Mouse (Mus musculus) liver, embryonic 12.5 days (tissue): ENCODE measurements around the gene Spg11. TPM values are rescaled to one million over a fixed set of nuclear protein-coding genes. Genes with fewer than 3 reads are reported as not detected.
"Not testable (repeated sequence)": the region's sequence is repeated elsewhere in the genome, so short reads cannot be mapped to it uniquely, and the experiment has no call there.

Source experiments
- ATAC-seq: fragments of 200-750 bp; cut with Nextera tagmentation; 2 replicates; pipeline ENCODE4 v1.8.0; 2017; ENCODE audit warnings: moderate number of reproducible peaks, mild to moderate bottlenecking, moderate library complexity
- H3K27ac ChIP-seq: fragments of 300-500 bp; sonication (generic); 2 replicates; pipeline ENCODE4 v1.5.1; 2016; ENCODE audit warnings: mild to moderate bottlenecking
- H3K27me3 ChIP-seq: fragments of 300-500 bp; sonication (generic); replicated peaks from 2 replicates; pipeline ENCODE4 v1.6.1; 2016; ENCODE audit warnings: mild to moderate bottlenecking, moderate library complexity
- H3K36me3 ChIP-seq: fragments of 300-500 bp; sonication (generic); 2 replicates; pipeline ENCODE4 v1.6.1; 2016; ENCODE audit warnings: mild to moderate bottlenecking, moderate library complexity
- H3K4me1 ChIP-seq: fragments of 300-500 bp; sonication (generic); 2 replicates; pipeline ENCODE4 v1.6.1; 2016
- H3K4me2 ChIP-seq: fragments of 300-500 bp; sonication (generic); 2 replicates; pipeline ENCODE4 v1.6.1; 2016; ENCODE audit warnings: mild to moderate bottlenecking, moderate library complexity
- H3K4me3 ChIP-seq: fragments of 300-500 bp; sonication (generic); 2 replicates; pipeline ENCODE4 v1.5.1; 2016; ENCODE audit warnings: mild to moderate bottlenecking, moderate library complexity
- H3K9ac ChIP-seq: fragments of 300-500 bp; sonication (generic); 2 replicates; pipeline ENCODE4 v1.6.1; 2016; ENCODE audit warnings: mild to moderate bottlenecking, moderate library complexity
- H3K9me3 ChIP-seq: fragments of 300-500 bp; sonication (generic); replicated peaks from 2 replicates; pipeline ENCODE4 v1.6.1; 2016; ENCODE audit warnings: mild to moderate bottlenecking, moderate library complexity
- WGBS: fragments of 180-500 bp; shearing (Covaris S2); methylation state at CpG from one replicate; pipeline ENCODE4 v1.1.7; 2016; ENCODE audit not compliant: insufficient replicate concordance; 5-methylcytosine and 5-hydroxymethylcytosine counted together
- polyA plus RNA-seq: library from polyadenylated mRNA; unstranded; fragments of >200 nt; fragmentation: Nextera tagmentation; extraction: Ambion mirVana; gene quantifications from 2 replicates; pipeline ENCODE4 v1.2.1, GENCODE M21; 2016

The Spg11 gene
- polyA plus RNA-seq, 1 experiment from 2014 or later: 5.8 TPM

- H3K36me3 ChIP-seq: peaks cover 94% of the 10 kb centered on the region
- WGBS: 81% methylated on average over 5 of the region's 5 CpGs
- not testable (repeated sequence) for H3K9ac ChIP-seq, H3K4me2 ChIP-seq, H3K27ac ChIP-seq, H3K9me3 ChIP-seq, H3K27me3 ChIP-seq, H3K4me3 ChIP-seq, H3K4me1 ChIP-seq
- ATAC-seq: 0 out of 2 replicates have a peak, but pooled peaks have one; percentile 46
Observed at GRCm38 (mm10) chr2:122097686-122098085, 20.5 kb downstream of the Spg11 start.

- no peak overlapping the region for H3K9ac ChIP-seq
- H3K27ac ChIP-seq: no peak overlapping the region
- H3K4me1 ChIP-seq: no peaks in the 10 kb centered on the region
- ATAC-seq: no peak
- H3K4me2 ChIP-seq: no peak overlapping the region
- no peaks in the 10 kb centered on the region for H3K27me3 ChIP-seq
- H3K4me3 ChIP-seq: no peak overlapping the region
- H3K9me3 ChIP-seq: no peaks in the 10 kb centered on the region
- 87% methylated on average over 4 of the region's 4 CpGs for WGBS
- peaks cover 93% of the 10 kb centered on the region for H3K36me3 ChIP-seq
Observed at GRCm38 (mm10) chr2:122093844-122094243, 24.3 kb downstream of the Spg11 start.

GRCm38 (mm10) chr2:122086446-122086845, 31.7 kb downstream of the Spg11 start:
- Histone ChIP-seq H3K4me3 (no peak overlapping the region), H3K4me1 (no peaks in the 10 kb centered on the region), H3K36me3 (peaks cover 82% of the 10 kb centered on the region), H3K9me3 (no peaks in the 10 kb centered on the region), H3K27me3 (no peaks in the 10 kb centered on the region), H3K27ac (no peak overlapping the region), H3K9ac (no peak overlapping the region), H3K4me2 (no peak overlapping the region)
- ATAC-seq: no peak
- 75% methylated on average over 4 of the region's 4 CpGs for WGBS

GRCm38 (mm10) chr2:122081728-122082456, 36.3 kb downstream of the Spg11 start:
- Histone ChIP-seq H3K4me3 (no peak overlapping the region), H3K9ac (no peak overlapping the region), H3K27me3 (no peaks in the 10 kb centered on the region), H3K9me3 (no peaks in the 10 kb centered on the region), H3K36me3 (peaks cover 73% of the 10 kb centered on the region), H3K27ac (no peak overlapping the region), H3K4me1 (no peaks in the 10 kb centered on the region), H3K4me2 (no peak overlapping the region)
- WGBS: 75% methylated on average over 7 of the region's 7 CpGs
- ATAC-seq: peak; percentile 65

GRCm38 (mm10) chr2:122069922-122070321, 48.3 kb downstream of the Spg11 start:
- no peak overlapping the region for H3K9ac ChIP-seq
- H3K4me1 ChIP-seq: no peaks in the 10 kb centered on the region
- no peak overlapping the region for H3K4me3 ChIP-seq
- no peak for ATAC-seq
- no peak overlapping the region for H3K27ac ChIP-seq
- 29% methylated on average over 5 of the region's 5 CpGs for WGBS
- peaks cover 49% of the 10 kb centered on the region for H3K36me3 ChIP-seq
- H3K27me3 ChIP-seq: no peaks in the 10 kb centered on the region
- no peak overlapping the region for H3K4me2 ChIP-seq
- H3K9me3 ChIP-seq: no peaks in the 10 kb centered on the region

GRCm38 (mm10) chr2:122069144-122069912, 48.9 kb downstream of the Spg11 start:
- Histone ChIP-seq H3K9me3 (no peaks in the 10 kb centered on the region), H3K9ac (no peak overlapping the region), H3K27me3 (no peaks in the 10 kb centered on the region), H3K4me3 (no peak overlapping the region), H3K36me3 (peaks cover 49% of the 10 kb centered on the region), H3K4me2 (no peak overlapping the region), H3K27ac (no peak overlapping the region), H3K4me1 (no peaks in the 10 kb centered on the region)
- ATAC-seq: no peak
- WGBS: 81% methylated on average over 6 of the region's 6 CpGs

GRCm38 (mm10) chr2:122066241-122066640, 51.9 kb downstream of the Spg11 start:
- Histone ChIP-seq H3K27me3 (no peaks in the 10 kb centered on the region), H3K4me3 (no peak overlapping the region), H3K9me3 (no peaks in the 10 kb centered on the region), H3K4me1 (no peaks in the 10 kb centered on the region), H3K4me2 (no peak overlapping the region), H3K27ac (no peak overlapping the region), H3K9ac (no peak overlapping the region), H3K36me3 (peaks cover 62% of the 10 kb centered on the region)
- 78% methylated on average over 8 of the region's 8 CpGs for WGBS
- no peak for ATAC-seq

- Histone ChIP-seq H3K4me2 (no peak overlapping the region), H3K36me3 (peaks cover 65% of the 10 kb centered on the region)
- 45% methylated on average over 14 of the region's 14 CpGs for WGBS
Observed at GRCm38 (mm10) chr2:122065200-122065969, 52.8 kb downstream of the Spg11 start.

GRCm38 (mm10) chr2:122059365-122060115, 58.6 kb downstream of the Spg11 start:
- Histone ChIP-seq H3K27me3 (no peaks in the 10 kb centered on the region), H3K4me2 (no peak overlapping the region), H3K4me1 (no peaks in the 10 kb centered on the region), H3K27ac (no peak overlapping the region), H3K9me3 (no peaks in the 10 kb centered on the region), H3K4me3 (no peak overlapping the region), H3K9ac (no peak overlapping the region), H3K36me3 (peaks cover 73% of the 10 kb centered on the region)
- ATAC-seq: 0 out of 2 replicates have a peak, but pooled peaks have one; percentile 21
- WGBS: 77% methylated on average over 11 of the region's 11 CpGs

More at GRCm38 (mm10) chr2:122065200-122065969, 52.8 kb downstream of the Spg11 start:
- no peaks in the 10 kb centered on the region for H3K9me3 ChIP-seq
- H3K4me1 ChIP-seq: no peaks in the 10 kb centered on the region
- no peak overlapping the region for H3K9ac ChIP-seq
- no peak overlapping the region for H3K4me3 ChIP-seq
- H3K27ac ChIP-seq: no peak overlapping the region
- no peak for ATAC-seq
- H3K27me3 ChIP-seq: no peaks in the 10 kb centered on the region

GRCm38 (mm10) chr2:122043926-122044325, 74.3 kb downstream of the Spg11 start:
- Histone ChIP-seq H3K9ac (no peak overlapping the region), H3K4me2 (no peak overlapping the region), H3K36me3 (peaks cover 88% of the 10 kb centered on the region), H3K4me3 (no peak overlapping the region), H3K9me3 (no peaks in the 10 kb centered on the region), H3K4me1 (peaks cover 4% of the 10 kb centered on the region), H3K27ac (no peak overlapping the region), H3K27me3 (no peaks in the 10 kb centered on the region)
- ATAC-seq: peak; percentile 65

- peak; percentile 82 for ATAC-seq
- Histone ChIP-seq H3K9me3 (no peaks in the 10 kb centered on the region), H3K27me3 (no peaks in the 10 kb centered on the region), H3K27ac (peak overlapping the region; percentile 66), H3K4me1 (peaks cover 59% of the 10 kb centered on the region), H3K4me2 (peak overlapping the region; percentile 49), H3K9ac (peak overlapping the region; percentile 17; the same call in 1 of the 2 replicates), H3K4me3 (peak overlapping the region; percentile 17; the same call in 1 of the 2 replicates), H3K36me3 (peaks cover 86% of the 10 kb centered on the region)
- 29% methylated on average over 3 of the region's 3 CpGs for whole genome bisulfite sequencing
Observed at GRCm38 (mm10) chr2:122036064-122036463, 82.1 kb downstream of the Spg11 start.
